Mouse (Mus musculus) kidney, adult 2 months (tissue): ENCODE data around the gene Gak.

ENCODE experiments used
- CTCF ChIP-seq: fragments of 200-500 bp; conservative IDR thresholded peaks from 2 replicates; pipeline ENCODE4 v1.5.1; 2011; ENCODE audit warnings: low read depth, mild to moderate bottlenecking, control low read depth, low read length, moderate library complexity, mixed read lengths; ENCODE audit not compliant: insufficient read depth, insufficient read length
- POLR2A ChIP-seq: fragments of 200-500 bp; IDR thresholded peaks from one replicate; pipeline ENCODE4 v1.6.1; 2011; ENCODE audit warnings: low read depth, low read length, control low read depth

- TF ChIP-seq POLR2A (no peak), CTCF (no peak)
These were observed 3.4 kb downstream of the Gak start for GRCm38 (mm10) chr5:108626050-108626660.
